ENCODE assay signal across 25 mouse cellular contexts in the genomic region with DNA sequence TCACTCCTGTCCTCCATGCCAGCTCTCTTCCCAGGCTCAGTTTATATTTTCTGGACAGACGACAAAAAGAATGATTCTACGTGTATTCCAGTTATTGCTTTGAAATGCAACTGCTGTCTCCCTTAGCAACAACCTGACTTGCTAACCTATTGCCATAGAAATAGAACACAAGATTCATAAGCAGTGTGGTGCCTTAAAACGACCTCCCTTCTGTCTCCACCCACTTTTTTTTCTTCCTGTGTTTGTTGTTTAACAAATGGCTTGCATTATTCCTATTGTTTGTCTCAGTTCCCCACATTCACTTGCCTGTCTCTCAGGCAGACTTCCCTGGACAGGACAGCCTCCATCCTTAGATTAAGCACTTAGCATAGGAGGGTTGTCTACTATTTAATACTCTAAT.
"Had no signal": no experiment of that assay in that cellular context is flagged by ENCODE, and none has a peak within 500 bp of the region (broad histone marks: within the 10 kb centered on the region; RNA-seq: fewer than 3 reads in every experiment).

No protein-coding gene starts in this region.

- H3K4me3 ChIP-seq: kidney, embryonic 15.5 days; limb, embryonic 10.5 days; limb, embryonic 13.5 days; liver, embryonic 12.5 days; liver, embryonic 15.5 days; lung, embryonic 15.5 days; megakaryocyte, embryonic 14.5 days; midbrain, embryonic 10.5 days; neural tube, embryonic 12.5 days; neural tube, embryonic 15.5 days had no signal

- DNase-seq: kidney, adult 11 months; kidney, adult 8-10 months; kidney, postnatal 10 days; kidney, postnatal 36 days; liver; lung, adult 18-20 months; lung, postnatal 10 days; lung, postnatal 36 days; midbrain, embryonic 14.5 days; right cerebral cortex, adult 18-20 months; right cerebral cortex, postnatal 14 days; right cerebral cortex, postnatal 4 days; thymus, adult 2 months; thymus, postnatal 25 days had no signal

- H3K27ac ChIP-seq: kidney, embryonic 15.5 days; limb, embryonic 10.5 days; limb, embryonic 13.5 days; liver, embryonic 12.5 days; liver, embryonic 15.5 days; lung, embryonic 15.5 days; midbrain, embryonic 10.5 days; neural tube, embryonic 12.5 days; neural tube, embryonic 15.5 days; stomach, postnatal 0 days had no signal
